Mouse (Mus musculus): ENCODE data around the gene Mpc1.

GRCm38 (mm10) chr17:8239561-8239960 lies 43.1 kb upstream of the Mpc1 start:
- TF ChIP-seq CTCF (IDR thresholded peaks at IDR 0.05; ENCODE audit: borderline replicate concordance, extremely low read depth, insufficient read depth, insufficient read length), result no peak
- no peak for TF ChIP-seq POLR2A (IDR thresholded peaks at IDR 0.05; ENCODE audit: borderline replicate concordance, extremely low read depth, insufficient read depth, insufficient read length, poor library complexity, severe bottlenecking)
